Mouse (Mus musculus) CD8-positive naive resting alpha-beta T cell, adult 2 months (primary cell): ENCODE measurements around the gene Cdhr1.

ENCODE experiments used
- DNase-seq, 2 experiments: peaks; one replicate each; pipeline ENCODE4 v3.0.0; 2022; ENCODE audit warnings: low read depth in 2 of 2, low spot score in 2 of 2

Gene Cdhr1

DNA sequence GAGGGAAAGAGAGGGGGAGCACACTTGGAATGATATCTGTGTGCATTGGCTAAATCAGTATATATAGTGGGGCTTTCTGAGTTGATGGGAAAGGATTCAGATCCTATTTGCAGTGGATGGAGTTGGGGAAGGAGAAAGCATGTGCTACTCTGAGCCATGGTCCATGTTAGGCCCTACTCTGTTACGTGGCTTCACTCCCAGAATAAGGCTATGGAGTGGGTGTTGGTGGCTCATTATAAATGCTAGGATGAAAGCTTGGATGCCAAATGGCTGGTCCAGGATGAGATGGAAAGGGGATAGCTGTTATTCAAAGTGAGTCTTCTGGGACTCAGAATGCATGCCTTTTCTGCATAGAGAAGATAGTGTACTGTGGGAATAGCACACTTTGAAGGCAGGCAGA is 17.4 kb downstream of the Cdhr1 start:
- no peak for DNase-seq

- DNase-seq: no peak
Measured at GRCm38 (mm10) chr14:37068516-37068915, 29.6 kb downstream of the Cdhr1 start.

DNA sequence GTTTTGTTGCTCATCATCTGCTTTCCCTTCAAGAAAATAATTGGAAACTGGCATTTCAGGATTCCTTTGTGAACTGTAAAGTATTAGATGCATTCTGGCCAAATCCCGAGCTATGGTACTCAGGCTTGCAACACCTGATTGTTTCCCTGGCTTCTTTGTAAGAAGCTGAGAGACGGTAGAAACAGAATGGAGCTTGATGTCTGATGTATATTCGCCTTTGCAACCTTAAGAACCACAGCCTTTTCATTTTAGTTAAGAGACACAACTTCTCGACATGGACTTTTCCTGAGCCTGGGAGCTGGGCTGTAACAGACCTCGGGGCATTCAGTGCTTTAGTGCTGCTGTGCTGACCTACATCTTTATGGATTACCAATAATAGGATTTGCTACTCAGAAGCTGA is 30.5 kb downstream of the Cdhr1 start, which contains the start of gene Lrit2:
Gene Lrit2 (plus strand): TSS at position 301 of the 400 bp plus-strand sequence.
- DNase-seq: no peak

GRCm38 (mm10) chr14:37066636-37067035 is 31.5 kb downstream of the Cdhr1 start:
- DNase-seq: no peak

DNA sequence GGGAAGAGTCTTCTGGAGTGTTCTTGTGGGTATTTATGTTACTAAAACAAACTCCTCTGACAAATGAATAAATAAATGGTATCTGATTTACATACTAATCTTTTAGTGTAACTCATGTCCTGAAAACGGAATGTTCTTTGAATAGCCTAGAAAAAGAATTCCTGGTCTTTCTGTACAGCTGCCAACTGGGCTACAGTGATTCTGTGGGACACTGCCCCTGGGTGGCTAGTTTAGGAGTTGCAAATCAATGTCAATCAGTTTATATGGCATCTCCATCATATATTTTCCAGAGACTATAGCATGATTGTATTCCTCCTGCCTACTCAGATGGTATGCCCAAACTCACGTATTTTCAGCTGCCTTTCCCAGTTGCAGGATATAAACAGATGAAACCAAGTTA is 33.3 kb downstream of the Cdhr1 start:
- DNase-seq: no peak

DNA sequence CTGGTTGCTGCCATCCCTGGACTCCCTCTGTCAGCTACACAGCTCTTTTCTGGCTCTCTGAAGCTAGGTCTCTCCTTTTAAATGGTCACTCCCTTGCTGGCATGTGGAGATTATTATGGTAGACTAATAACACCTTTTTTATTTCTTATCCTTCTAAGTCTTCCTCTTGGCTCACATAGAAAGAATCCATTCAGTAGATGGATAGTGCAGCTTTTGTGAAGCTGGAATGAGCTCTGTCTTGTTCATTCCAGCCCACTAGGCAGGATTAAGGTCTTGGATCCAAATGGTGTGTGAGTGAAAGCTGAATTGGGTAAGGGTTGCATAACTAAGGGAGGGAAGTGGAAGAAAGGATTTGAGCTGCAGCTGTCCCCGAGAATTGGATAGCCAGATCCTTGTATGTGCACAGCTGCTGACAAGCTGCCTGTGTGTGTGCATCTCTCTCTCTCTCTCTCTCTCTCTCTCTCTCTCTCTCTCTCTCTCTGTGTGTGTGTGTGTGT is 49.2 kb downstream of the Cdhr1 start, which contains the start of gene Rgr:
Gene Rgr (minus strand): TSS at position 51 of the 497 bp plus-strand sequence.
- DNase-seq: no peak

DNA sequence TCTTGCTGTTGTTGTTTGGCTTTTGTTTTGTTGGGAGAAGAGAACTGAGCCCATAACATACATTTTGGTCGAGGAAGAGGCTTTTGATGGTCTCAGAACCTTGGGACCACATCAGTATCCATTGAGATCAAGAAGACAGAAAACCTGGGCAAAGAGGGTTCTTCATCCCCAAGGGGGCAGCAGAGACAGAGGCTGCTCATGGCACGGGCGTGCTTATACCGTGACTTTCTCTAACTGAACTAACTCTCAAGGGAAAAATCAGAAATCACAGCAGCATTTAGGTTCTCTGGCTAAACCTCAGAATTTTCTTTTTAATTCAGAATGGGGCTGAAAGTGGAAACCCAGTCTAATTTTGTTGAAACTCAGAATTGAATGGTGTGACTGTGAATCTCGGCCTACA is 63.7 kb downstream of the Cdhr1 start:
- no peak for DNase-seq

- DNase-seq: peak; percentile 22 to 37
Measured at GRCm38 (mm10) chr14:37033241-37033640, 64.9 kb downstream of the Cdhr1 start.

GRCm38 (mm10) chr14:37032481-37033104 is 65.6 kb downstream of the Cdhr1 start:
- no peak for DNase-seq

DNA sequence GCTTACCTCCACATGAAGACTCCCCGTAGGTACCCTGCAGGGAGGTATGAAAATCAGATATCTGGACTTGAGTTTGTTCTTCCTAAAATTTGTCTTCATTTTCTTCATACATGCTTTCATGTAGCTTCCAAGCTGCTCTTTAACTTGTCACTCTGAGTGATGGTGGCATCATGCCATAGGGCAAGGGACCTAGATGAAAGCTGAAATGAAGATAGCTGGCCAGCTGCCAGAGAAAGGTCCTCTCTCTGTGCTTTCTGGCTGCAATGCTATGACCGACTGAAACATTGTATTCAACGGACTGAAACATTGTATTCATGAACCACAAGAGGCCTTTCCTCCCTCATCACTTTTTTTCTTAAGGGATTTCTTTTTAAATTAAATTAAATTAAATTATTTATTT is 69.6 kb downstream of the Cdhr1 start:
- no peak for DNase-seq

DNA sequence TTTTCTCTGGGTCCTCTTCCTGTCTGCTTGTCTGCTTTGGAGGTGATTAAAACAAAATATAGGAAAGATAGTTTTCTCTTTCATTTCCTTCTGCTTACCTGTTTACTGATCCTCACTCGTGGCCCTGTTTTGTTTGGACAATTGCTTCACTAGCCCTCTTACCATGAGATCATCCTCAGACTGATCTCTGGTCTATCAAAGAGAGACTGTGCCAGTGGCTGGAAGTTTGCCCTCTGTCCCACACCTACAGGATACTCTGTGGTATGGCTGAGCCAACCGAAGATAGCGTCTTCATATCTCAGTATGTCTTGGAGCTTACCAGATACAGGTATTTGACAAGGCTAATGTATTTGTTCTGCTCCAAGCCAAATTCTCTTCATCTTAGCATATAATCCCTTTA is 70.2 kb downstream of the Cdhr1 start:
- no peak for DNase-seq
